Mouse (Mus musculus) ovary, postnatal 14 days (tissue): ENCODE data around the gene Prrx2.

Experiments
- DNase-seq: peaks from one replicate; pipeline ENCODE4 v3.0.0; 2022; ENCODE audit warnings: low spot score

Gene Prrx2

GRCm38 (mm10) chr2:30834373-30835022 lies at the start of gene Prrx2:
TSS of gene Prrx2 (plus strand) at chr2:30834972.
- DNase-seq = no peak

- no peak for DNase-seq
Observed at GRCm38 (mm10) chr2:30787466-30787865, 47.3 kb upstream of the Prrx2 start.

- no peak for DNase-seq
Observed at GRCm38 (mm10) chr2:30792061-30792460, 42.7 kb upstream of the Prrx2 start.

- DNase-seq = peak; percentile 99
Observed at GRCm38 (mm10) chr2:30794179-30795108, 40.3 kb upstream of the Prrx2 start.

GRCm38 (mm10) chr2:30795271-30795888 lies 39.4 kb upstream of the Prrx2 start:
- DNase-seq = no peak

- DNase-seq = no peak
Observed at GRCm38 (mm10) chr2:30795889-30796275, 38.9 kb upstream of the Prrx2 start.

GRCm38 (mm10) chr2:30796382-30796781 lies 38.4 kb upstream of the Prrx2 start:
- peak; percentile 61 for DNase-seq

- DNase-seq = no peak
Observed at GRCm38 (mm10) chr2:30799456-30799855, 35.3 kb upstream of the Prrx2 start.

GRCm38 (mm10) chr2:30800671-30801066 lies 34.1 kb upstream of the Prrx2 start:
- no peak for DNase-seq

GRCm38 (mm10) chr2:30801067-30801852 lies 33.5 kb upstream of the Prrx2 start:
- no peak for DNase-seq

GRCm38 (mm10) chr2:30803604-30804003 lies 31.2 kb upstream of the Prrx2 start, which contains the start of gene 1700001O22Rik:
TSS of gene 1700001O22Rik (minus strand) at chr2:30803661.
- no peak for DNase-seq

GRCm38 (mm10) chr2:30805983-30806382 lies 28.8 kb upstream of the Prrx2 start:
- no peak for DNase-seq

GRCm38 (mm10) chr2:30807147-30807647 lies 27.6 kb upstream of the Prrx2 start:
- DNase-seq = no peak

GRCm38 (mm10) chr2:30807648-30808295 lies 27.0 kb upstream of the Prrx2 start, which contains the start of gene Ntmt1:
TSS of gene Ntmt1 (plus strand) at chr2:30807826.
- DNase-seq = peak; percentile 98

GRCm38 (mm10) chr2:30808296-30808655 lies 26.5 kb upstream of the Prrx2 start:
- DNase-seq = no peak

GRCm38 (mm10) chr2:30809503-30809902 lies 25.3 kb upstream of the Prrx2 start:
- DNase-seq = no peak

- no peak for DNase-seq
Observed at GRCm38 (mm10) chr2:30810573-30810972, 24.2 kb upstream of the Prrx2 start.

- no peak for DNase-seq
Observed at GRCm38 (mm10) chr2:30816383-30816782, 18.4 kb upstream of the Prrx2 start.

- no peak for DNase-seq
Observed at GRCm38 (mm10) chr2:30819873-30820272, 14.9 kb upstream of the Prrx2 start.

GRCm38 (mm10) chr2:30821073-30821472 lies 13.7 kb upstream of the Prrx2 start:
- no peak for DNase-seq

- no peak for DNase-seq
Observed at GRCm38 (mm10) chr2:30822460-30822859, 12.3 kb upstream of the Prrx2 start.
